Mouse (Mus musculus) spleen, adult 12 weeks (tissue): ENCODE measurements around the gene Plekhh2.
A peak's percentile ranks its signal among the peaks of the same experiment; 100 is the strongest.

Source experiments
- DNase-seq: peaks from one replicate; pipeline ENCODE4 v3.0.0; 2022; ENCODE audit warnings: low spot score

Gene Plekhh2

GRCm38 (mm10) chr17:84511682-84512515, at the start of gene Plekhh2:
Gene Plekhh2, plus strand, starts transcription at chr17:84511895.
- DNase-seq = no peak

GRCm38 (mm10) chr17:84465753-84466608, 45.7 kb upstream of the Plekhh2 start, which contains the start of gene Thada:
Gene Thada, minus strand, starts transcription at chr17:84466205.
- DNase-seq = peak; percentile 97

- no peak for DNase-seq
Observed at GRCm38 (mm10) chr17:84474312-84474711, 37.4 kb upstream of the Plekhh2 start.

GRCm38 (mm10) chr17:84477176-84477575, 34.5 kb upstream of the Plekhh2 start:
- no peak for DNase-seq

- no peak for DNase-seq
Observed at GRCm38 (mm10) chr17:84478276-84478675, 33.4 kb upstream of the Plekhh2 start.

GRCm38 (mm10) chr17:84480464-84481355, 31.0 kb upstream of the Plekhh2 start:
- DNase-seq = no peak

GRCm38 (mm10) chr17:84482831-84483230, 28.9 kb upstream of the Plekhh2 start:
- no peak for DNase-seq

GRCm38 (mm10) chr17:84483673-84484320, 27.9 kb upstream of the Plekhh2 start:
- DNase-seq = no peak

- no peak for DNase-seq
Observed at GRCm38 (mm10) chr17:84487415-84487814, 24.3 kb upstream of the Plekhh2 start.

- DNase-seq = no peak
Observed at GRCm38 (mm10) chr17:84492255-84492880, 19.3 kb upstream of the Plekhh2 start.

GRCm38 (mm10) chr17:84497026-84497425, 14.7 kb upstream of the Plekhh2 start:
- no peak for DNase-seq

GRCm38 (mm10) chr17:84497559-84497958, 14.1 kb upstream of the Plekhh2 start:
- no peak for DNase-seq

- DNase-seq = no peak
Observed at GRCm38 (mm10) chr17:84497972-84498604, 13.6 kb upstream of the Plekhh2 start.

- no peak for DNase-seq
Observed at GRCm38 (mm10) chr17:84498639-84499038, 13.1 kb upstream of the Plekhh2 start.

GRCm38 (mm10) chr17:84502341-84502740, 9.4 kb upstream of the Plekhh2 start:
- no peak for DNase-seq

- DNase-seq = no peak
Observed at GRCm38 (mm10) chr17:84505922-84506321, 5.8 kb upstream of the Plekhh2 start.

- no peak for DNase-seq
Observed at GRCm38 (mm10) chr17:84508736-84509135, 3.0 kb upstream of the Plekhh2 start.

- no peak for DNase-seq
Observed at GRCm38 (mm10) chr17:84509176-84509575, 2.5 kb upstream of the Plekhh2 start.

- no peak for DNase-seq
Observed at GRCm38 (mm10) chr17:84510355-84510754, 1.3 kb upstream of the Plekhh2 start.

- no peak for DNase-seq
Observed at GRCm38 (mm10) chr17:84510961-84511639, 595 bp upstream of the Plekhh2 start.
